Mouse (Mus musculus): Measurements from ENCODE around the gene Nfib.

GRCm38 (mm10) chr4:82371471-82371870, 334.1 kb downstream of the Nfib start:
- TF ChIP-seq EP300 (IDR thresholded peaks at IDR 0.05): no peak
- TF ChIP-seq CTCF (IDR thresholded peaks at IDR 0.05): no peak

Data from lung, postnatal 0 days (tissue).